Mouse (Mus musculus): ENCODE results near the gene Galnt4. TPM values are rescaled to one million over a fixed set of nuclear protein-coding genes. Genes with fewer than 3 reads are reported as not detected.

The Galnt4 gene
- polyA plus RNA-seq (2012; rRNA removed) = 0.74 and 1.1 TPM in 2 replicates

DNA sequence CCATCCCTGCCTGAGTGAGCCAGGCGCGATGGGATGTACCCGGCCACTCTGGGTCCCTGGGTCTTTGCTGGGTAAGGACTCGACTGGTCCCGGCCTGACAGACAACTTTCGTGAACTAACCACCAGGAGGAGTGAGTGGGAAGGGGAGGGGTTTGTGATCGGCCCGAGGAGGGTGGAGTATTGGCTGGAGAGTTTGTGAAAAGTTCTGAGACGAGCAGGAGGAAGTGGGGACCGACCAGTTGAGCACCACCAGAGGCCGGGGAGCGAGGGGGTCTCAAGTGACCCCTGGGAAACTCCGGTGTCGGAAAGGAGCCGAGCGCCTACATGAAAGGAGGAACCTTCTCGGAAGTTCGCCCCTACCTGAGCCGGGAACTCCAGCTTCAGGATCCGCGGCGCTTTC, at the start of gene Galnt4:
TSS of gene Galnt4 (plus strand) at position 196 of the 400 bp plus-strand sequence.

DNA sequence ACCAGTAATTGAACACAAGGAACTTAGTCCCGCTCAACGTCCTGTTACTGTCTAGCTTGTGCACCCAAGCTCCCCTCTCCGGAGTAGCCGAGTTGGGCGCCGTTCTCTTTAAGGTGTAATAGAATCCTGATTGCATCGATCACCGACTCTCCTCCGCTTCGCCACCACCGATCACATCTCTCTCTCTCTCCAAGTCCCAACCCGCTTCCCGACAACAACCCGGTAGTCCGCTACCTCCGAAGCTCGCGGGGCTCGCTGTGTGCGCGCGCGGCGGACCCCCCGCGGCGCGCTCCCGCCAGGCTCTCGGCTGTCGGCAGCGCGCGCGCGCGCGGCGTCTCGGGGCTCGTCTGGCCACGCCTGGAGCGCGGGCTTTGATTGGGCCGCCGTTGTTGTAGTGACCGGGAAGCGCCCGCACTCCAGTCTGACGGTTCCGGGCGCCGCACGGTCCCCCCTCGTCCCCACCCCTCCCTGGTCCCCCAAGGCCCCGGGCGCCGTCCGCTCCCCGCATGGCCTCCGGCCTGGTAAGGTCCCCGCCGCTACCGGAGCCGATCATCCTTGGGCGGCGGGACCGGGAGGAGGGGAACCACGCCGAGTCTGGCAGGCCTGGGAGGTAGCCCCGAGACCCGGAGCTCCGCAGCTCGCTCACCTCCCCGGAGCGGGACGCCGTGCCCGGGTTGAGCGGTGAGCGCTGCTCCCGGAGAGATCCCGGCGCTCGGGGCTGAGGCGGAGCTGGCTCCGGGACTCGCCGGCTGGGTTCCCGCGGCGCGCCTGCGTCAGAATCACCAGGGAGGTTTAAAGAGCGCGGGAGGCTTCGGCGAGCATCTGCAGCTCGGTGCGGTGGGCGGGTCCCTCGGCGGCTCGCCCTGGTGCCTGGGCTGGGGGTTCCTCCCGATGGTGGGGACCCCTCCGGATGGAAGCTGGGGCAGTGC, 992 bp upstream of the Galnt4 start, which contains the start of gene Poc1b:
TSS of gene Poc1b (plus strand) at position 334 of the 929 bp plus-strand sequence.

DNA sequence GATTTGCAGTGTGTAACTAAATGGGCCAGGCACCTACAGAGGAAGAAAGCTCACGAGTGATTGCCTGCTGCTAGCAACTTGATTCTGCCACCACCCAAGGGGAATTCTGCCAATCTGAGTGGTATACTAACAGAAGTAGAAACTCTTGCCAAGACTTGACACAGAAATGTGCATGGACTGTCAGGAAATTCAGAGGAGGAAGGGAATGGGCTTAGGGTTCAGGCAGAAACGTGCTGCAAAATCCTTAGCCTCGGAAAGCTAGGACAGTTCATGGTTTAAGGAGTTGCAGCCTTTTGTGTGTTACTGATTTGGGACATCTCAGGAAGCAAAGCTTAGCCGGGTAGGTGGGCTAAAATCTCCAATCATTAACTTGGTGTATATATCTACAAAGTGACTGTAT, 18.3 kb downstream of the Galnt4 start, which contains the start of gene Phxr2:
TSS of gene Phxr2 (minus strand) at position 101 of the 400 bp plus-strand sequence.

Other genes starting within 250 kb of the Galnt4 start
- gene Atp2b1, start 193.8 kb upstream of the Galnt4 start, polyA plus RNA-seq (2012; rRNA removed) = 105 and 114 TPM in 2 replicates
- gene Poc1b, start 1.1 kb upstream of the Galnt4 start, polyA plus RNA-seq (2012; rRNA removed) = 21.4 and 23.1 TPM in 2 replicates
- not detected in 2 replicates for gene Phxr2, start 18.2 kb downstream of the Galnt4 start, polyA plus RNA-seq (2012; rRNA removed)
- gene Dusp6, start 155.1 kb downstream of the Galnt4 start, polyA plus RNA-seq (2012; rRNA removed) = 31.2 and 37.4 TPM in 2 replicates

Measured in central nervous system, embryonic 18 days (tissue).